Comparison of ENCODE assay signal across 7 mouse cellular contexts in genomic region chr6:134440023-134440422, GRCm38 (mm10). TPM values are rescaled to one million over a fixed set of nuclear protein-coding genes. Genes with fewer than 3 reads are reported as not detected.
A peak's percentile ranks its signal among the peaks of the same experiment; 100 is the strongest.
DNase-seq lines count a peak whose midpoint lies in the region; ATAC-seq and TF ChIP-seq lines count a peak whose summit lies in the region.

No protein-coding gene starts in this region.

- TF ChIP-seq CTCF in cortical plate, adult 2 months (IDR thresholded peaks at IDR 0.05; ENCODE audit: extremely low read depth, insufficient read depth, low read length) = no peak

- intact Hi-C loops in left cerebral cortex, postnatal 4 days (cut with DNase I) = no loop called here

- ATAC-seq in heart, embryonic 15.5 days (replicated peaks; ENCODE audit: insufficient number of reproducible peaks, insufficient read depth, low FRiP score, low read depth) = no peak

- H3K9me3 ChIP-seq in heart, embryonic 15.5 days (replicated peaks) = no peaks in the 10 kb centered on the region

- peak; percentile 25 for DNase-seq in embryo, embryonic 9.5 days (ENCODE audit: extremely low spot score)
- DNase-seq in mesoderm, embryonic 11.5 days (ENCODE audit: low read depth, low spot score) = peak; percentile 56
- no peak for DNase-seq in spleen, postnatal 36 days (ENCODE audit: low spot score in 2 of 2)
- DNase-seq in testis, postnatal 14 days (ENCODE audit: low spot score) = no peak
- no peak for DNase-seq in left cerebral cortex, postnatal 4 days

- H3K4me3 ChIP-seq in cortical plate, adult 2 months (ENCODE audit: insufficient read depth, low read length) = peak overlapping the region; percentile 32
- peak overlapping the region; percentile 33 for H3K4me3 ChIP-seq in heart, embryonic 15.5 days

- TF ChIP-seq POLR2A in cortical plate, adult 2 months (IDR thresholded peaks at IDR 0.05; ENCODE audit: extremely low read depth, insufficient read depth, low read length) = no peak

- no peaks in the 10 kb centered on the region for H3K27me3 ChIP-seq in heart, embryonic 15.5 days

- H3K27ac ChIP-seq in cortical plate, adult 2 months (ENCODE audit: insufficient read depth, low read length) = peak overlapping the region; percentile 20; the same call in 1 of the 2 replicates
- peak overlapping the region; percentile 45; the same call in 1 of the 2 replicates for H3K27ac ChIP-seq in heart, embryonic 15.5 days

- 0 out of 2 replicates have a peak overlapping the region, but pooled peaks have one; percentile 5 for H3K9ac ChIP-seq in heart, embryonic 15.5 days

- H3K36me3 ChIP-seq in heart, embryonic 15.5 days = peaks cover 5% of the 10 kb centered on the region

- H3K4me1 ChIP-seq in cortical plate, adult 2 months (ENCODE audit: control insufficient read depth, insufficient read depth, low read length) = peaks cover 1% of the 10 kb centered on the region; the same call in 1 of the 2 replicates
- H3K4me1 ChIP-seq in heart, embryonic 15.5 days (replicated peaks) = peaks cover 12% of the 10 kb centered on the region

- peak overlapping the region; percentile 65 for H3K4me2 ChIP-seq in heart, embryonic 15.5 days

- 24% methylated on average over 10 of the region's 10 CpGs for WGBS in heart, embryonic 15.5 days

RNA-seq across cellular contexts. Expression of gene Bcl2l14, which starts 43.9 kb away (rescaled TPM):
- polyA plus RNA-seq in cortical plate, adult 2 months (2012; rRNA removed) = not detected in 2 replicates
- 0.24 and 4.8 TPM in 2 replicates for polyA plus RNA-seq in heart, embryonic 15.5 days (2015; fragmentation: Nextera tagmentation; extraction: Ambion mirVana)
- not detected for total RNA-seq in left cerebral cortex, postnatal 4 days (2021)

Comparison
In these comparisons a context has a peak if more than half of its experiments do, and no peak if none do; other contexts are left out.
1. DNase-seq: peak in embryo, embryonic 9.5 days (single experiment) and mesoderm, embryonic 11.5 days (single experiment); none in spleen, postnatal 36 days (0 of 2), testis, postnatal 14 days (single experiment) and left cerebral cortex, postnatal 4 days (single experiment).